ENCODE assay signal across 8 mouse cellular contexts in genomic region chr10:80703643-80704042, GRCm38 (mm10). TPM values are rescaled to one million over a fixed set of nuclear protein-coding genes. Genes with fewer than 3 reads are reported as not detected.
DNase-seq lines count a peak whose midpoint lies in the region; ATAC-seq lines count a peak whose summit lies in the region.

No protein-coding gene starts in this region.

- peak overlapping the region; percentile 94 for H3K4me2 ChIP-seq in lung, embryonic 16.5 days (ENCODE audit: low read depth, low read length)
- H3K4me2 ChIP-seq in limb, embryonic 12.5 days, result peak overlapping the region; percentile 82
- H3K4me2 ChIP-seq in stomach, embryonic 15.5 days, result peak overlapping the region; percentile 93

- H3K4me3 ChIP-seq in lung, embryonic 16.5 days (ENCODE audit: low read length), result peak overlapping the region; percentile 71
- H3K4me3 ChIP-seq in limb, embryonic 12.5 days (replicated peaks), result peak overlapping the region; percentile 62
- H3K4me3 ChIP-seq in stomach, embryonic 15.5 days (replicated peaks), result peak overlapping the region; percentile 61; the same call in 1 of the 2 replicates

- DNase-seq in cerebellum, adult 9-10 months, result peak; percentile 71
- DNase-seq in cerebellum, postnatal 4 days (ENCODE audit: low spot score in 2 of 2), result no peak
- DNase-seq in lung, postnatal 25 days (ENCODE audit: low spot score), result no peak
- no peak for DNase-seq in right cerebral cortex, postnatal 10 days (ENCODE audit: low spot score in 2 of 2)
- DNase-seq in spleen, postnatal 10 days (ENCODE audit: low spot score in 2 of 2), result no peak

- H3K9me3 ChIP-seq in lung, embryonic 16.5 days (ENCODE audit: control insufficient read depth, low read length), result no peaks in the 10 kb centered on the region
- no peaks in the 10 kb centered on the region for H3K9me3 ChIP-seq in limb, embryonic 12.5 days
- H3K9me3 ChIP-seq in stomach, embryonic 15.5 days, result no peaks in the 10 kb centered on the region

- ATAC-seq in lung, embryonic 16.5 days (ENCODE audit: low read depth), result no peak
- no peak for ATAC-seq in limb, embryonic 12.5 days (ENCODE audit: insufficient number of reproducible peaks, insufficient read depth, low FRiP score, low TSS enrichment, low read depth)
- ATAC-seq in stomach, embryonic 15.5 days (ENCODE audit: insufficient read depth, low FRiP score, low read depth), result no peak

- peaks cover 26% of the 10 kb centered on the region for H3K4me1 ChIP-seq in lung, embryonic 16.5 days (replicated peaks; ENCODE audit: control insufficient read depth, insufficient read depth, low read length)
- H3K4me1 ChIP-seq in limb, embryonic 12.5 days (replicated peaks), result peaks cover 30% of the 10 kb centered on the region
- H3K4me1 ChIP-seq in stomach, embryonic 15.5 days, result peaks cover 27% of the 10 kb centered on the region

- 84% methylated on average over 5 of the region's 5 CpGs for WGBS in lung, embryonic 16.5 days
- WGBS in limb, embryonic 12.5 days, result 85% methylated on average over 5 of the region's 5 CpGs
- 92% methylated on average over 5 of the region's 5 CpGs for WGBS in stomach, embryonic 15.5 days

- H3K27me3 ChIP-seq in lung, embryonic 16.5 days (ENCODE audit: control insufficient read depth, insufficient read depth, low read depth, low read length), result no peaks in the 10 kb centered on the region
- no peaks in the 10 kb centered on the region for H3K27me3 ChIP-seq in limb, embryonic 12.5 days
- no peaks in the 10 kb centered on the region for H3K27me3 ChIP-seq in stomach, embryonic 15.5 days (replicated peaks)

- H3K9ac ChIP-seq in lung, embryonic 16.5 days (ENCODE audit: low read length), result peak overlapping the region; percentile 71; the same call in 1 of the 2 replicates
- H3K9ac ChIP-seq in limb, embryonic 12.5 days (replicated peaks), result peak overlapping the region; percentile 57; the same call in 1 of the 2 replicates
- H3K9ac ChIP-seq in stomach, embryonic 15.5 days, result no peak overlapping the region

- H3K27ac ChIP-seq in lung, embryonic 16.5 days (ENCODE audit: low read length), result no peak overlapping the region
- no peak overlapping the region for H3K27ac ChIP-seq in limb, embryonic 12.5 days
- peak overlapping the region; percentile 89; the same call in 1 of the 2 replicates for H3K27ac ChIP-seq in stomach, embryonic 15.5 days

- H3K36me3 ChIP-seq in lung, embryonic 16.5 days (ENCODE audit: control insufficient read depth, insufficient read depth, low read length), result peaks cover 14% of the 10 kb centered on the region
- H3K36me3 ChIP-seq in limb, embryonic 12.5 days, result peaks cover 48% of the 10 kb centered on the region
- H3K36me3 ChIP-seq in stomach, embryonic 15.5 days, result peaks cover 28% of the 10 kb centered on the region

RNA-seq across cellular contexts. Expression of gene Izumo4, which starts 1.7 kb away (rescaled TPM):
- polyA plus RNA-seq in lung, embryonic 16.5 days (2015; fragmentation: Nextera tagmentation; extraction: Ambion mirVana), result 23.6 and 26.8 TPM in 2 replicates
- polyA plus RNA-seq in limb, embryonic 12.5 days (2016; fragmentation: Nextera tagmentation; extraction: Ambion mirVana), result 12.5 and 16.5 TPM in 2 replicates
- 27.1 and 32.0 TPM in 2 replicates for polyA plus RNA-seq in stomach, embryonic 15.5 days (2015; fragmentation: Nextera tagmentation; extraction: Ambion mirVana)

RNA-seq across cellular contexts. Expression of gene Mob3a, which starts 1.9 kb away (rescaled TPM):
- 42.3 and 45.7 TPM in 2 replicates for polyA plus RNA-seq in lung, embryonic 16.5 days (2015; fragmentation: Nextera tagmentation; extraction: Ambion mirVana)
- 51.1 and 51.7 TPM in 2 replicates for polyA plus RNA-seq in limb, embryonic 12.5 days (2016; fragmentation: Nextera tagmentation; extraction: Ambion mirVana)
- 46.2 and 47.5 TPM in 2 replicates for polyA plus RNA-seq in stomach, embryonic 15.5 days (2015; fragmentation: Nextera tagmentation; extraction: Ambion mirVana)

RNA-seq across cellular contexts. Expression of gene Mknk2, which starts 25.7 kb away (rescaled TPM):
- polyA plus RNA-seq in lung, embryonic 16.5 days (2015; fragmentation: Nextera tagmentation; extraction: Ambion mirVana), result 66.3 and 82.1 TPM in 2 replicates
- polyA plus RNA-seq in limb, embryonic 12.5 days (2016; fragmentation: Nextera tagmentation; extraction: Ambion mirVana), result 122 and 124 TPM in 2 replicates
- polyA plus RNA-seq in stomach, embryonic 15.5 days (2015; fragmentation: Nextera tagmentation; extraction: Ambion mirVana), result 83.9 and 86.3 TPM in 2 replicates

RNA-seq across cellular contexts. Expression of gene Ap3d1, which starts 38.4 kb away (rescaled TPM):
- polyA plus RNA-seq in lung, embryonic 16.5 days (2015; fragmentation: Nextera tagmentation; extraction: Ambion mirVana), result 59.6 and 59.9 TPM in 2 replicates
- 73.8 and 76.8 TPM in 2 replicates for polyA plus RNA-seq in limb, embryonic 12.5 days (2016; fragmentation: Nextera tagmentation; extraction: Ambion mirVana)
- polyA plus RNA-seq in stomach, embryonic 15.5 days (2015; fragmentation: Nextera tagmentation; extraction: Ambion mirVana), result 76.1 and 82.3 TPM in 2 replicates

RNA-seq across cellular contexts. Expression of gene Btbd2, which starts 46.8 kb away (rescaled TPM):
- polyA plus RNA-seq in lung, embryonic 16.5 days (2015; fragmentation: Nextera tagmentation; extraction: Ambion mirVana), result 15.3 and 33.2 TPM in 2 replicates
- 95.8 and 102 TPM in 2 replicates for polyA plus RNA-seq in limb, embryonic 12.5 days (2016; fragmentation: Nextera tagmentation; extraction: Ambion mirVana)
- polyA plus RNA-seq in stomach, embryonic 15.5 days (2015; fragmentation: Nextera tagmentation; extraction: Ambion mirVana), result 70.1 and 72.2 TPM in 2 replicates
